Mouse (Mus musculus) embryonic facial prominence, embryonic 14.5 days (tissue): ENCODE results near the gene Negr1. TPM values are rescaled to one million over a fixed set of nuclear protein-coding genes. Genes with fewer than 3 reads are reported as not detected.

Experiments used
- ATAC-seq: fragments of 200-750 bp; cut with Nextera tagmentation; 2 replicates; pipeline ENCODE4 v1.8.0; 2017; ENCODE audit warnings: low read depth, moderate number of reproducible peaks, moderate TSS enrichment
- DNase-seq: peaks from one replicate; pipeline ENCODE4 v3.0.0-alpha.2; 2015; ENCODE audit warnings: low spot score
- H3K27ac ChIP-seq: fragments of 300-500 bp; sonication (generic); replicated peaks from 2 replicates; pipeline ENCODE4 v1.5.1; 2014; ENCODE audit warnings: low read depth, mild to moderate bottlenecking, low read length, moderate library complexity
- H3K27me3 ChIP-seq: fragments of 300-500 bp; sonication (generic); replicated peaks from 2 replicates; pipeline ENCODE4 v1.6.1; 2014; ENCODE audit warnings: low read length; ENCODE audit not compliant: control insufficient read depth, insufficient read depth
- H3K36me3 ChIP-seq: fragments of 300-500 bp; sonication (generic); 2 replicates; pipeline ENCODE4 v1.6.1; 2014; ENCODE audit warnings: low read length, mixed read lengths; ENCODE audit not compliant: control insufficient read depth, insufficient read depth
- H3K4me1 ChIP-seq: fragments of 300-500 bp; sonication (generic); 2 replicates; pipeline ENCODE4 v1.6.1; 2014; ENCODE audit warnings: antibody characterized with exemption, low read length; ENCODE audit not compliant: control insufficient read depth, insufficient read depth
- H3K4me2 ChIP-seq: fragments of 300-500 bp; sonication (generic); 2 replicates; pipeline ENCODE4 v1.6.1; 2014; ENCODE audit warnings: low read depth, mild to moderate bottlenecking, low read length, moderate library complexity, mixed read lengths
- H3K4me3 ChIP-seq: fragments of 300-500 bp; sonication (generic); 2 replicates; pipeline ENCODE4 v1.5.1; 2014; ENCODE audit warnings: low read depth, mild to moderate bottlenecking, low read length
- H3K9ac ChIP-seq: fragments of 300-500 bp; sonication (generic); 2 replicates; pipeline ENCODE4 v1.6.1; 2014; ENCODE audit warnings: low read depth, mild to moderate bottlenecking, low read length, moderate library complexity, mixed read lengths
- H3K9me3 ChIP-seq: fragments of 300-500 bp; sonication (generic); 2 replicates; pipeline ENCODE4 v1.6.1; 2016; ENCODE audit warnings: low read length; ENCODE audit not compliant: control insufficient read depth
- WGBS: fragments of 180-500 bp; shearing (Covaris S2); extraction: QIAGEN DNeasy Blood & Tissue Kit; methylation state at CpG from one replicate; pipeline ENCODE4 v1.1.7; 2014; 5-methylcytosine and 5-hydroxymethylcytosine counted together
- polyA plus RNA-seq: library from polyadenylated mRNA; unstranded; fragments of >200 nt; fragmentation: Nextera tagmentation; extraction: Ambion mirVana; gene quantifications from 2 replicates; pipeline ENCODE4 v1.2.1, GENCODE M21; 2014

Negr1 gene
- polyA plus RNA-seq, 1 experiment from 2014 or later = 7.6 TPM

DNA sequence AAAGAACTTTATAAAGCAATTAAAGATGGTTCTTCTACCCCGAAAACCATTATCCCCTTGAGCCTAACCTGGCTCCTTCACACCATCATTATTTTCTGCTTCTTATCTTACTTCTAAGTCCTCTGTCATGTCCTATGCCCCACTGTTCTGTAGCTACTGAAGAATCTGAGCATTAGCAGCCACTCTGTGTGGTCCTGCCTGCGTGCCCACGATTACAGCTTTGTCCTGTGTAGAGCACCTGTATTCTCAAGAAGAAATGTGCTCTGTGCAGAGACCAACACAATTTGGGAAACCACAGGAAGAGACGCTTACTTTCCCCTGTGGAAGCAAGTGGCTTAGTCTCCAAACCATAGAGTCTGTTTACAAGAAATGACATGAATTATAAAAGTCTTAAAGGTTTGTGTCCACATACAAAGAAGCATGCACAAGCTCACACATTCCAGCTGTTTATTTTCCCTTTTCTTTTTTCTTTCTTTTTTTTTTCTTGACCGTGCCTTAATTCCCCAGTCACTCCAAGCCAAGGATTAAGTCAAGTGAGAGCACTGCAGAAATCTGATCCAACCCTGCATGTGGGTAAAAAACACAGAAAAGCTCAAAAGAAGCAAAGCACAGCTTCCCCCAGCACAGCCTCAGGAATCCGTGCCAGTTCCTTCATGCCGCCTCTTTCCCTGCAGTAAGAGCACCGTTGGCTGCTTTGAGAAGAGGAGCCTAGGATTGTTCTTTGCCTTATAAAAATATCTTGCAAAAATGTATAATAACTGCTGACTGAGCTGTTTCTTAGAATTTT lies 627.5 kb downstream of the Negr1 start:
- no peaks in the 10 kb centered on the region for H3K27me3 ChIP-seq
- no peak overlapping the region for H3K4me3 ChIP-seq
- 29% methylated on average over 8 of the region's 8 CpGs for WGBS
- H3K9ac ChIP-seq = no peak overlapping the region
- no peak overlapping the region for H3K27ac ChIP-seq
- H3K9me3 ChIP-seq = no peaks in the 10 kb centered on the region
- DNase-seq (peak; percentile 84), ATAC-seq (peak; percentile 60; the same call in 1 of the 2 replicates)
- no peaks in the 10 kb centered on the region for H3K36me3 ChIP-seq
- H3K4me1 ChIP-seq = peaks cover 8% of the 10 kb centered on the region
- 0 out of 2 replicates have a peak overlapping the region, but pooled peaks have one; percentile 3 for H3K4me2 ChIP-seq

DNA sequence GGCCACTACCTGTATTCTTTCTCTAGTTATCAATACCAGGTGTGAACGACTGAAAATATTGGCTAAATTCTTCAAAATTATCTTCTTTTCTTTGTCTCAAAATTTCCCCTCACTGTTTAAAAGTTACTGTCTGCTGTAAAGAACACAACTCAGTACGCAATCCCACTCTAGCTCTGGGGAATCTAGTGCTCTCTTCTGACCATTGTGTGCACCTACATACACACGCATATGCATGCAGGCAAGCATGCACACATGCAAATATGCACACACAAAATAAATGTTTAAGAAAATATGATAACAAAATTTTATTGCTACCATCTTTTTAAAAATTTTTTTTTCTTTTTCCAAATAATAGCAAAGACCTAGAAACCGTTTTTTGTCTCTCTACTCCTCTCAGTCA lies 628.2 kb downstream of the Negr1 start:
- ATAC-seq (no peak), DNase-seq (no peak)
- no peak overlapping the region for H3K4me2 ChIP-seq
- H3K36me3 ChIP-seq = no peaks in the 10 kb centered on the region
- H3K9me3 ChIP-seq = no peaks in the 10 kb centered on the region
- no peak overlapping the region for H3K9ac ChIP-seq
- no peaks in the 10 kb centered on the region for H3K27me3 ChIP-seq
- peaks cover 8% of the 10 kb centered on the region for H3K4me1 ChIP-seq
- 69% methylated on average over 4 of the region's 4 CpGs for WGBS
- H3K4me3 ChIP-seq = no peak overlapping the region
- H3K27ac ChIP-seq = no peak overlapping the region

GRCm38 (mm10) chr3:157190551-157190950 lies 629.0 kb downstream of the Negr1 start:
- ATAC-seq = no peak
- Histone ChIP-seq H3K36me3 (no peaks in the 10 kb centered on the region), H3K9me3 (no peaks in the 10 kb centered on the region), H3K9ac (no peak overlapping the region), H3K4me1 (peaks cover 8% of the 10 kb centered on the region), H3K4me2 (no peak overlapping the region), H3K4me3 (no peak overlapping the region), H3K27me3 (no peaks in the 10 kb centered on the region), H3K27ac (no peak overlapping the region)
- DNase-seq = no peak
- 54% methylated on average over 3 of the region's 3 CpGs for WGBS

- Histone ChIP-seq H3K4me1 (peaks cover 8% of the 10 kb centered on the region), H3K27me3 (no peaks in the 10 kb centered on the region), H3K9ac (no peak overlapping the region), H3K4me2 (no peak overlapping the region), H3K9me3 (no peaks in the 10 kb centered on the region), H3K27ac (no peak overlapping the region), H3K4me3 (no peak overlapping the region), H3K36me3 (no peaks in the 10 kb centered on the region)
- DNase-seq (no peak), ATAC-seq (no peak)
- 68% methylated on average over 3 of the region's 3 CpGs for WGBS
Measured at GRCm38 (mm10) chr3:157192021-157192420, 630.4 kb downstream of the Negr1 start.

DNA sequence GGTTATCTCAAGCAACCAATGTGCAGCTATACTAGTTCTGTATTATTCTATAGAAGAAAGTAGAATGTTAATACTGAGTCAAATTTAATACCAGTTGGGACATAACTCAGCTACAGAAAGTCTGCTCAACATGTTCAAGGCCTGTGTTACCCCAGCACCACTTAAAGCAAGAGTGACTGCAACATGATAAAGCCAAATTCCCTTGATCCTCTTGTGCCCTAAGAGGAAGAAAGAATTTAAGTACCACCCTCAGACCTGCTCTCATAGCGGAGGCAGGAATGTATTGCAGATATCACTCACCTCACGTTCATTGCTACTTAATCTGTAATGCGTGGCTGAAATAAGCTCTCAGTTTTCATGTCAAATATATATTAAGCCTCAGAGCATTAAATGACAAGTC lies 631.5 kb downstream of the Negr1 start:
- ATAC-seq (no peak), DNase-seq (no peak)
- H3K4me2 ChIP-seq = no peak overlapping the region
- no peaks in the 10 kb centered on the region for H3K27me3 ChIP-seq
- H3K9me3 ChIP-seq = no peaks in the 10 kb centered on the region
- H3K9ac ChIP-seq = no peak overlapping the region
- H3K4me3 ChIP-seq = no peak overlapping the region
- H3K36me3 ChIP-seq = no peaks in the 10 kb centered on the region
- peaks cover 8% of the 10 kb centered on the region for H3K4me1 ChIP-seq
- WGBS = 75% methylated on average over 3 of the region's 3 CpGs
- no peak overlapping the region for H3K27ac ChIP-seq

GRCm38 (mm10) chr3:157198659-157199058 lies 637.1 kb downstream of the Negr1 start:
- H3K4me3 ChIP-seq = no peak overlapping the region
- H3K4me2 ChIP-seq = no peak overlapping the region
- H3K9me3 ChIP-seq = no peaks in the 10 kb centered on the region
- DNase-seq (no peak), ATAC-seq (no peak)
- no peak overlapping the region for H3K9ac ChIP-seq
- H3K27me3 ChIP-seq = no peaks in the 10 kb centered on the region
- H3K4me1 ChIP-seq = no peaks in the 10 kb centered on the region
- no peaks in the 10 kb centered on the region for H3K36me3 ChIP-seq
- WGBS = 84% methylated on average over 4 of the region's 4 CpGs
- no peak overlapping the region for H3K27ac ChIP-seq

DNA sequence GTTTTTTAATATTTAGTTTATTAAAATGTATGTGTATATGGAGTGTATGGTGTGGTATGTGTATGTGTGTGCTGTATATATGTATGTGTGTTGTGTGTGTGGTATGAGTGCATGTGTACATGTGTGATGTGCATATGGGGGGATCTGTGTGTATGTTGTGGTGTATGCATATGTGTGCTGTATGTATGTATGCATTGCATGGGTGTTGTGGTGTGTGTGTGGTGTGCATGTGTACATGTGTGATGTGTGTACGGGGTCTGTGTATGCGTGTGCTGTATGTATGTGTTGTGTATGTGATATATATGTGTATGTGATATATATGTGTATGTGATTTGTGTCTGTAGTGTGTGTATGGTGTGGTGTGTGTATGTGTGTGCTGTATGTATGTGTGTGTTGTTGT lies 640.1 kb downstream of the Negr1 start:
- H3K27me3 ChIP-seq = no peaks in the 10 kb centered on the region
- ATAC-seq = no peak
- WGBS = 96% methylated on average over 2 of the region's 2 CpGs

DNA sequence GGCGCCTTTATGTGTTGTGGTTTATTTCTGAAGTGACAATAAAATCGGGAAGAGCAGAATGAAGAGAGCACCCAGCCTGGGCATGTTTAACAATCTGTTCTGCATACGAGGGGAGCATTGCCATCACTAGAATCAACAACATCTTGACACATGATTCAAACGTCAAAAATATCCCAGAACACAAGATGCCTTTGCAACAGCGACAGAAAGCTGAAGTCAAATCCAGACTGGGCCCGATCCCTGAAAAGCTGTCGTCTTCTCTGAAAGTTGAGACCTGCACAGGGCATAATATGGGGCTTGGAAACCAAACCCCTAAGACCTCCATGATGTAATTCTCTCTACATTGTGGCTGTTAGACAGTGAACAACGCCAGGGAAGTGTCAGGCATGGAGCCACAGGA lies 642.0 kb downstream of the Negr1 start:
- Histone ChIP-seq H3K9me3 (no peaks in the 10 kb centered on the region), H3K27me3 (no peaks in the 10 kb centered on the region), H3K4me1 (no peaks in the 10 kb centered on the region), H3K27ac (no peak overlapping the region), H3K36me3 (no peaks in the 10 kb centered on the region), H3K4me3 (no peak overlapping the region), H3K4me2 (no peak overlapping the region), H3K9ac (no peak overlapping the region)
- 68% methylated on average over 8 of the region's 8 CpGs for WGBS
- ATAC-seq = no peak
- no peak for DNase-seq

More for the DNA sequence above, 640.1 kb downstream of the Negr1 start:
- DNase-seq = no peak
- Histone ChIP-seq H3K4me1 (no peaks in the 10 kb centered on the region), H3K4me3 (no peak overlapping the region), H3K27ac (no peak overlapping the region), H3K36me3 (no peaks in the 10 kb centered on the region), H3K9ac (no peak overlapping the region), H3K4me2 (no peak overlapping the region), H3K9me3 (no peaks in the 10 kb centered on the region)

DNA sequence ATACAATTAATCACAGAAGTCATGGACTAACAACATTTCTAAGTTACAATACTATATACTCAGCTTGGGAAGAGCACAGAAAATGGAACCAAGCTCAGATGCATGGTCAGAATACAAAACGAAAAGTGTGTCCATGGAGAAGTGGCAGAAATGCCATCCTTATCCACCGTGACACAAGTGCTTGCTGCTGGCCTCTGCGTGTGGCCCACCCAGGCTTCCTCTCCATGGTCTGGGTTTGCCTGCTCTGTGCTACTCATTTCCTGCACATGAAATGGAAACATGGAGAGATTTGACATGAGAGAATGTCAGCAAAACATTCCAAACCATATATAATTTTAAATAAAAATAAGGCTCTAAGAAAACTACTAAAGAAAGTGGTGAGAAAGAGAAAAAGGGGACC lies 645.2 kb downstream of the Negr1 start:
- no peaks in the 10 kb centered on the region for H3K9me3 ChIP-seq
- no peak overlapping the region for H3K9ac ChIP-seq
- H3K27me3 ChIP-seq = no peaks in the 10 kb centered on the region
- H3K4me3 ChIP-seq = no peak overlapping the region
- H3K36me3 ChIP-seq = no peaks in the 10 kb centered on the region
- DNase-seq (no peak), ATAC-seq (no peak)
- WGBS = 48% methylated on average over 3 of the region's 3 CpGs
- no peaks in the 10 kb centered on the region for H3K4me1 ChIP-seq
- no peak overlapping the region for H3K4me2 ChIP-seq
- no peak overlapping the region for H3K27ac ChIP-seq
